Mouse (Mus musculus): ENCODE measurements around the gene Mapk3. TPM values are rescaled to one million over a fixed set of nuclear protein-coding genes. Genes with fewer than 3 reads are reported as not detected.
"Not testable (repeated sequence)": the region's sequence is repeated elsewhere in the genome, so short reads cannot be mapped to it uniquely, and the experiment has no call there.

Mapk3 gene
- total RNA-seq (2021) = 10 to 100 TPM; 16.2 to 20.7 TPM
- long read RNA-seq, experiment 1, transcript Mapk3-202 (9 exons, 1,800 nt) = major isoform, 10 of 11 reads
- long read RNA-seq, experiment 1, partial matches to known transcripts = 1 of 11 reads
- long read RNA-seq, experiment 1, other reads (novel, unspliced or antisense) = 0 of 11 reads
- long read RNA-seq, experiment 2, transcript Mapk3-202 (9 exons, 1,800 nt) = major isoform, 5 of 6 reads
- long read RNA-seq, experiment 2, partial matches to known transcripts = 1 of 6 reads
- long read RNA-seq, experiment 2, other reads (novel, unspliced or antisense) = 0 of 6 reads

DNA sequence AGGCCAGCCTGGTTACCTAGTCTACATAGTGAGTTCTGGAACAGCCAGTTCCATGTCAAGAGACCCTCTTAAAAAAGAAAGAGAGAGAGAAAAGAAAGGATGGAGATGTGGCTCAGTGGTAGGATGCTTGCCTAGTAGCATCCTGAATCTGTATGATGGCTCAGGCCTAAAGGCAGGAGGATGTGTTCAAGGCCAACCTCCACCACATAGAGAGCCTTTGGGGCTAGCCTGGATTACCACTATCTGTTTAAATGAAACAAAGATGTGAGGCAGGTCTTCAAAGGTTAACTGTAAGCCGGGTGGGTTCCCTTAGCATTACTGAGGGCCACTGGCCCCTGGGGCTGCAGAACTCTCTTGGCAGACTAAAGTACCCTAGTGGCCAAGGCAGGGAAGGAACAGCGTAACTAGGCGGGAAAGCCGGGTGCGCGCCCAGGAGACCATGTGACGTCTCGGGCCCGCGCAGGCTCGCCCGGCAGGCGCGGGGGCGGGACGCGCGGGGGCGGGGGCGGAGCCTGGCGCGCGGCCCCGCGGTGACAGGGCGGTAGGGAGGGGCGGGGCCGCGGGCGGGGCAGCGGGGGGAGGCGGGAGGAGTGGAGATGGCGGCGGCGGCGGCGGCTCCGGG, at the start of gene Mapk3:
Gene Mapk3, plus strand, starts transcription at position 552 of the 622 bp plus-strand sequence.
- peak; percentile 88 for DNase-seq (ENCODE audit: low spot score)

DNA sequence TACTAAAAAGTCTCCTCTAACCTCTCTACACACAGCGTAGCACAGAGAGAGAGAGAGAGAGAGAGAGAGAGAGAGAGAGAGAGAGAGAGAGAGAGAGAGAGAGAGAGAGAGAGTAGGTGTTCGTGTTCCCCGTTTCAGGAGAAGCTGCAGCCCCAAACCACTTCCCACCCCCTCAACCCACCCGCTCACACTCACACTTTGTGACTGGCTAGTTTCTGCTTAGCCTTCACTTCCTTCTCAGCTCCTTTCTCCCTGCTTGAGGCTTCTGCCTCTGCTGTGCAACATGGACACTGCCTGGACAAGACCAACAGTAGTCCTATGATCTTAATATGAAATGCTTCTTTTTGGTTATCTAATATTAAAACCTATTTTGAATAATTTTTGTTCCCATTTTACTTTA, 49.1 kb upstream of the Mapk3 start:
- no peak for DNase-seq (ENCODE audit: low spot score)

DNA sequence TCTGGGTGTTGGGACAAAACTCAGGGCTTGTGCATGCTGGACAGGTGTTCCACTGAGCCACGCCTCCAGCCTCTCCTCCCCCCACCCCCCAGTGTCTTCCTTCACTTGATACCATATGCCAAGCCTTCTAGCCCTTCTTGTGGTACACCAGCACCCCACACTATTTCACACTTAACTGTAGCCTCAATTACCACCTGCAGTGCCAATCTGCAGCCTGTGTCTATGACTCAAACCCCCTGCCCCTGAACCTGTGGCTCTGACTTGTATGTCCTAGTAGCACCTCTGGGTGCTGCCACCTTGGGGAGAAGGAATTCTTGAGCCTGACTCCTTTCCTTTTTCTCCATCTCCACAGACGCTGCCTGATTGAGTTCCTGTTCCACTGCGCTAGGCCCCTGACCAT, 47.5 kb upstream of the Mapk3 start:
- DNase-seq (ENCODE audit: low spot score) = no peak

DNA sequence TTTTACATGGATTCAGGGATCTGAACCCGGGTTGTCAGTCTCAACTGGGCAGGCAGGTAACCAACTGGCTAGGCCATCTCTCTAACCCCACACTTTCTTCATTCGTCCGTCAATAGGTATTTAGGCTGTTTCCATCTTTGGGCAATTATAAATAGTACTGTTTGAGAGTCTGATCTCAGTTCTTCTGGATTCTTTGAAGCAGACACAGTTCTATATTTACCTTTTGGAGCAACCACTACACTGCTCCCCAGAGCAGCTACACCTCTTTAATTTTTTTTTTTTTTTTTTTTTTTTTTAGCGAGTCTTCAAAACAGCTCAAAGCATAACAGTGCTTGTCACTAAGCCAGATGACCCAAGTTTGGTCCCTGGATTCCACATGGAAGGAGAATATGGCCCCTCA, 43.7 kb upstream of the Mapk3 start:
- no peak for DNase-seq (ENCODE audit: low spot score)

DNA sequence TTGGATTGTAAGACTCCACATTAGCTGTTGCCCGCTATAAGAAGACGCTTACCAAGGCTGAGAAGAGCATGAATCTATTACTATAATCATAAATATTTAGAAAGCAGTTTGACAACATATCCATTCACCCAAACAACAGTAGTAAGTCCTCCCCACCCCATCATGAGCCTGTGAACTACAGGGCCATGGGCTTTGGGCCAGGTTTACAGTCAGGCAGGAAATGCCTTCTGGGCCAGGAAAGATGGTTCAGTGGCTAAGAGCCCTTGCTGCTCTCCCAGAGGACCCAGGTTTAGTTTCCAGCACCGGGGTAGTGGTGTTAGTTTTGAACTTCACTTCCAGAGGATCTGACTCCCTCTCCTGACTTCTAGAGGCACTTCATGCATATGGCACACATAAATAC, 41.8 kb upstream of the Mapk3 start:
- DNase-seq (ENCODE audit: low spot score) = no peak

DNA sequence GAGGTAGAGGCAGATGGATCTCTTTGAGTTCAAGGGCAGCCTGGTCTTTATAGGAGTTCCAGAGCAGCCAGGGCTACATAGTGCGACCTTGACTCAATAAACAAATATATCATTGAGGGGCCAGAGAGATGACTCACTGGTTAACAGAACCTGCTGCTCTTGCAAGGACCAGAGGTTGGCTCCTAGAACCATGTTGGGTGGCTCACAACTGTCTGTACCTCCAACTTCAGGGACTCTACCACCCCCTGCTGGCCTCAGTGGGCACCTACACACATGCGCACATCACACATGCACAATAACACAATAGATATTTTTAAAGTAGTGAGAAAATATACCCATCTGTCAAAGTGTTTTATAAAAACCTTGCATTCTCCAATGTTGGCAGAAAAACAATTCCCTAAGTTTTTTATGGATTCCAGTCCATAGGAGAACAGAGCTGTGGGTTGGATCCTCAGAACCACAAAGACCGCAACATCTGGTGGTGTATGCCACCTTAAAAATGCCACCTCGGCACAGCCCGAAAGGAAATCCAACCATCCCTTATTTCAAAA, 40.5 kb upstream of the Mapk3 start:
- no peak for DNase-seq (ENCODE audit: low spot score)

DNA sequence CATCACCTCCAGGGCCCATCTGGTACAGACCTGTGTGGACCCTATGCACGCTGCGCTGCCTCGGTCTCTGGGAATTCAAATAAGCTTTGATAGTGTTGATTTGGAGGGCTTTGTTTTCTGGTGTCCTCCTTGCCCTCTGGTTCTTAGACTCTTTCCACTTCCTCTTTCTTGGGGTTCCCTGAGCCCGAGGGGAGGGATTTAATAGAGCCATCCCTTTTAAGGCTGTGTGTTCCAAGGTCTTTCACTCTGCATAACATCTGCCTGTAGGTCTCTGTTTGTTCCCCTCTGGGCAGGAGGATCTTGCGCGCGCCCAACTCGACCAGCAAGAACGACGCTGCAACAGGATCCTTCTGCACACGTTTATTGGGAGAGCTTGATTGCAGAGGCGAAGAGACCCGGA, 37.8 kb upstream of the Mapk3 start:
- DNase-seq (ENCODE audit: low spot score) = no peak

DNA sequence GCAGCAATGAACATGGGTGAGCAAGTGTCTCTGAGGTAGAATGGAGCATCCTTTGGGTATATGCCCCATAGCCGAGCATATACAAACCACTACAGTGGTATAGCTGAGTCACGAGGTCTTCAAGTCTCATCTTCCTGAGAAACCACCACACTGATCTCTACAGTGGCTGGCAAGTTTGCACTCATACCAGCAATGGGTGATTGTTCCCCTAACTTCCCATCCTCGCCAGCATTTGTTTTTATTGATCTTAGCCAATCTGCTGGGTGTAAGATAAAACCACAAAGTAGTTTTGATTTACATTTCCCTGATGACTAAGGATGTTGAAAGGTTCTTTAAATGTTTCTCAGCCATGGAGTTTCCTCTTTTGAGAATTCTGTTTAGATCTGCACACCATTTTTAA, 34.3 kb upstream of the Mapk3 start:
- no peak for DNase-seq (ENCODE audit: low spot score)

DNA sequence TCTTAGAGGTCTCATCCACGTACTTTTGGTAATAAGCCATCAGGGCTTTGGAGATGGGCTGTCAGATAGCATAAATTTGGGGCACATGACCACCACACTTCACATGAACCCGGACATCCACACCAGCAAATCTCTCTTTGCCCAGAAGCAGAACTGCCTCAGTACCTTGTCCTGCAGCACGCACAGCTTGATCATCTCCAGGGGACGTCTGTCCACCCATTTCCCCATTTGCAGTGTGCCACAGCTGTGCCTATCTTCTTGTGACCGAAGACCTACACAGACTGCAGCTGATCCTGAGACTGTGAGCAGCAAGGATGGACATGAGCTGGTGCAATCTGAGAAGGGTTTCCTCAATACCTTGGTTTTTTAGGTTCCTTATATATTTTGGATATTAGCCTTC, 33.7 kb upstream of the Mapk3 start:
- DNase-seq (ENCODE audit: low spot score) = no peak

DNA sequence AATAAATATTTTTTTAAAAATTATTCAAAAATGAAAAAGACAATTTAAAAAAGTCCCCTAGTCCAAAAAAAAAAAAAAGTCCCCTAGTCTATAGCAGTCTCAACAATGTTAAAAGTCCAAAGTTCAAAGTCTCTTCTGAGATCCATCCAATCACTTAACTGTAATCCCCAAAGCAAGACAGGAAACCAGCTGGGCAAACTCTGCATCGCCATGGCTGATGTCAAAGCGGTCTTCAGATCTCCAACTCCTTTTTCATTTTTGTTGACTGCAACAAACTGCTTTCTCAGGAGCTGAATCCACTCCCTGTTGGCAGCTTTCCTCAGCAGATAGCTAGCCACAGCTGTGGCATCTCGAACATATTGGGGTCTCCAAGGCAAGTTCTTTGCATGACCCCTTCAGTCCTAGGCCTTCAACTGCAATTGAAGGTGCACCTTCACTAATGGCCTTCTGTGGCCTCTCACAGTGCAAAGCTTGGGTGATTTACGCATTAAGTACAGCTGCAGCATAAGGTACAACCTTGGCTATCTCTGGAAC, 29.1 kb upstream of the Mapk3 start:
- DNase-seq (ENCODE audit: low spot score) = not testable (repeated sequence)

DNA sequence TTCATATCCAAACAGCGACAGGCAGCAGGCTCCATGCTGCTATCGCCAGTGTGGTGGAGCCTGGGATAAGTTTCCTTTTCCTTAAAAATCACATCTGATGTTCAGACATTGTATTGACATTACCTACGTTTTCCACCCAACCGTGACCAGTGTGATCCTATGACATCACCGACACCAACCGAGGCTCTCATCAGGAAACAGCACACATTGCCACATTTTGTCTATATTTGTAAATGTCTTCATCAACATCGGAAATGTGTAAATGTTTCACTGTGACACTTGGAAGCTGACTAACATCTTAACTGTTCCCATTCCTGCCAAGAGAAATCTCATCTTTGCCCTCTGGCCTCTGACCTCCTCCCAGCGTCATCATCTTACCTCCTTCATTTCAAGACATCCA, 23.3 kb upstream of the Mapk3 start:
- DNase-seq (ENCODE audit: low spot score) = no peak

DNA sequence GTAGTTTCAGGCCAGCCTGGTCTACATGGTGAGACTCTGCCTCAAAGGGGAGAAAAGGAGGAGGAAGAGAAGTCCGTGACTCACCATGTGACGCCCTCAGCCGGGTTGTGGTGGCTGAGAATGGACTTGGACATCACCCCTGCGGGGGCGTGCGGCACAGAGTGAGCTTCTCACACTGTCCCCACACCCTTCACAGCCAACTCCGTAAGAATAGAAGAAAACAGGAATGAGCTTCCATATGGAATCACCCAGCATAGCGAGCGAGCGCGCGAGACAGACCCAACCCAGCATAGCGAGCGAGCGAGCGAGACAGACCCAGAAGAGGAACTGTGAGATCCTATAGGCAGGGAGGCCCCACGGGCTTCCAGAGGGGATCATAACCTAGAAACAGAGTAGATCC, 19.9 kb upstream of the Mapk3 start:
- DNase-seq (ENCODE audit: low spot score) = no peak

DNA sequence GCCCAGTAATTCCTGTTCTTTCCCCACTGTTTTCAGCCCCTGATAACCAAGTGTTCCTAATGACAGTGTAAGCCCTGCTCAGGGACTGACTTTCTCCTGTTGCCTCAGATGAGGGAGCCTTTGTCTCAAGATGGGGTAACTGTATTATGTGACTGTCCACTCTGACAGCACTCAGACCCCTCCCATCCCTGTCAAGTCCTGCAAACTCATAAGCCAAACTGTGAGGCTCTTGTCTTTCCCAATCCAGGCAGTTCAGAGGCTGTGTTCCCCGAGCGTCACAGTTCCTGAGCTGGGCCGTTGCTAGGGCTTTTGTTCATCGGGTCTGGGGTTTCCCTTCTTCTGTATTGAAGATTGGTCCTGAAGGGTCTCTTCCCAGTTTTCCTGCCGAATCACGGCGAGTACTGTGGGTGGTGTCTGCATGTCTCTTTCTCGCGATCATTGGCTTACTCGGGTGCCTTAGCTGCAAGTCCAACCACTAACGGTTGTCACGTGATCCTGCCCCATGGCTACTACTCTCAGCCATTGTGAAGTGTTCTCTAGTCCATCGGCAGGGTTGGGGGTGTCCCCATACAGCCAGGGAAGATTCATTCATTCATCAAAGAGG, 19.2 kb upstream of the Mapk3 start:
- no peak for DNase-seq (ENCODE audit: low spot score)

DNA sequence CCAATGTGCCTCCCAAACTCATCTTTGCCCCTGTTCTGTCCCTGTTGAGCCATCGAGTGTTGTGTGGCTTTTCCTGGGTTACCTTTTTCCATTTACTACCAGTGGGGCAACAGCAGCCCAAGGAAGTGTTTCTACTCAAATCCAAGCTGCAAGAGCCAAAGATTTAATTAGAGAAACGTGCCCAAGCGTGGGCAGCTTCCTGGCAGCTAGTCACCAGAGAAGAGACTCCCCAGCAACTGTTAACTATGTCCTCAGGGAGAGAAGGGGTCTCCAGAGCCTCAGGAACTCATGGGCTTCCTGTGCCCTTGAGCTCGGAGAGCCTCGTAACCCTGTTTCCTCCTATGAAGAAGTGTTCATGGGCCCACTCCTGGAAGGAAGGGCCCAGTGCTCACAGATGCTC, 18.4 kb upstream of the Mapk3 start:
- no peak for DNase-seq (ENCODE audit: low spot score)

DNA sequence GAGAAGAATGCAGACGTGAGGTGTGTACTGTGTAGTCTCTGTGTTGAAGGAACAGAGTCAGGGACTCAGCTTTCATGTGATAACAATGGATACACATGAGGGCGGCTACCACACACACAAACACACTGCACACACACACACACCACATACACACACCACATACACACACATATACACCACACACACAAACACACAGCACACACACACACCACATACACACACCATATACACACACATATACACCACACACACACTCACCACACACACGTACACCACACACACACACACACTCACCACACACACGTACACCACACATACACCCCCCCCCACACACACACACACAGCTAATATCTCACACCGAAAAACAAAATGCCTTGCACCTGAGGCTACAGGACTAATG, 17.9 kb upstream of the Mapk3 start:
- no peak for DNase-seq (ENCODE audit: low spot score)

DNA sequence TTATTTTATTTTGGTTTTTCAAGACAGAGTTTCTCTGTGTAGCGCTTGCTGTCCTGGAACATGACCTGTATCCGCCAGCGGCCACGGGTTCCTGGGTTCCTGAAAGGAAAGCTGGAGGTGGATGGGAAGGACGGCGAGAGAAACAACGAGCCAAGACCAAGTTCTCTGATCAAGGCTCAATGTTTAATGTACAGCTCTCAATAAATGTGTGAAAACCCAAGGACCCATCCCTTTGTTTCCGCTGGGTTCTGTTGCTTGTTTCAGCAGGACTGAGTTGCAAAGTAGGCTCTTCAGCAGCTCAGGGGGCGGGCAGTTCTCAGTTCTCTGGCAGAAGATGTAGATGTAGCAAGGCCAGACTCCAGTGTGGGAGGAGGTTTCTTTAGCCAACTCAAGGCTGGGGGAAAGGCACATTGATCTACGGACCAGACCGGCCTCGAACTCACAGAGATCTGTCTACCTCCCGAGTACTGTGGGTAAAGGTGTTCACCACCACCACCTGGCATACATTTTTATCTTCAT, 17.4 kb upstream of the Mapk3 start:
- no peak for DNase-seq (ENCODE audit: low spot score)

DNA sequence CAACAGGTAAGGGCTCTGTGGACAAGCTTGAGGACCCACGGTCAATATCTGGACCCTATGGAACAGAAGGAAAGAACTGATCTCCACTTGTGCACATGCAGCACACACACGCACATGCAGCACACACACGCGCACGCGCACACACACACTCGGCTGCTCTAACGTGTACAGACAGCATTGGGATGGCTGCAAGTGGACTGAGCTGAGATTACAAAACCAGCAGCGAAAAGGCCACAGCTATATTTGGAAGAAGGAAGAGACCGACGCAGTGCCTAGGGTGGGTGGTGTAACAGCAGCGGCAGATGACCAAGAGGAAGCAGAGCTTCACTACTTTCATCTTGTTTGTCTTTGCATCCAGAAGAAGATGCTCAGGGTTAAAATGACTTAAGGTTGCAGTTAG, 13.3 kb upstream of the Mapk3 start:
- DNase-seq (ENCODE audit: low spot score) = no peak

DNA sequence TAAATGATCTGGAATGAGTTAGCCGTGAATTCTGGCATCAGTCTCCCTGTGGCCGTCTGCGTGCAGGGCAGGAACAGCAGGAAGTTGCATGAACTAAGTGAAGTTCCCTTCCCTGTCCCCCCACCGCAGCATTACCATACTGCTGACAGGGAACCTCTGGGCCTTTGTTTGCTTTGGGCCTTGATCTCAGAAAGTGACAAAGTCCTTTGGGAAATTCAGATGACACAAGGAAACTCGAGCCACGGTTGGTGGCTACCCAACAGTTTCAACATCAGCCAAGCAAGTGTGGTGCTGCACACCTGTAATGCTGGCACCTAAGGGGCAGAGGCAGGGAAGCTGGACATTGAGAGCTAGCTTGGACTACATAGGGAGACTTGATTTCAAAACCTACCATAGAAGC, 12.6 kb upstream of the Mapk3 start:
- no peak for DNase-seq (ENCODE audit: low spot score)

DNA sequence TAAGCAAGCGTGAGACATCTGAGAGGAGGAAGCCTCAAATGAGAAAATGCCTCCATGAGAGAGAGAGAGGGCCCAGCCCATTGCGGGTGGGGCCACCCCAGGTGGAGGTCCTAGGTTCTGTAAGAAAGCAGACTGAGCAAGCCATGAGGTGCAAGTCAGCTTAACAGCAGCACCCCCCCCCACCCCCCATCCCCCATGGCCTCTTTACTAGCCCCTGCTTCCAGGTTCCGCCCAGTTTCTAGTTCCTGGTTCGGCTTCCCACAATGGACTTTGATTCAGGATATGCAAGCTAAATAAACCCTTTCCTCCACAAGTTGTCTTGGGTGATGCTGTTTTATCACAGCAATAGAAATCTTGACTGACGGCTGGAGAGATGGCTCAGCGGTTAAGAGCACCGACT, 10.6 kb upstream of the Mapk3 start:
- no peak for DNase-seq (ENCODE audit: low spot score)

DNA sequence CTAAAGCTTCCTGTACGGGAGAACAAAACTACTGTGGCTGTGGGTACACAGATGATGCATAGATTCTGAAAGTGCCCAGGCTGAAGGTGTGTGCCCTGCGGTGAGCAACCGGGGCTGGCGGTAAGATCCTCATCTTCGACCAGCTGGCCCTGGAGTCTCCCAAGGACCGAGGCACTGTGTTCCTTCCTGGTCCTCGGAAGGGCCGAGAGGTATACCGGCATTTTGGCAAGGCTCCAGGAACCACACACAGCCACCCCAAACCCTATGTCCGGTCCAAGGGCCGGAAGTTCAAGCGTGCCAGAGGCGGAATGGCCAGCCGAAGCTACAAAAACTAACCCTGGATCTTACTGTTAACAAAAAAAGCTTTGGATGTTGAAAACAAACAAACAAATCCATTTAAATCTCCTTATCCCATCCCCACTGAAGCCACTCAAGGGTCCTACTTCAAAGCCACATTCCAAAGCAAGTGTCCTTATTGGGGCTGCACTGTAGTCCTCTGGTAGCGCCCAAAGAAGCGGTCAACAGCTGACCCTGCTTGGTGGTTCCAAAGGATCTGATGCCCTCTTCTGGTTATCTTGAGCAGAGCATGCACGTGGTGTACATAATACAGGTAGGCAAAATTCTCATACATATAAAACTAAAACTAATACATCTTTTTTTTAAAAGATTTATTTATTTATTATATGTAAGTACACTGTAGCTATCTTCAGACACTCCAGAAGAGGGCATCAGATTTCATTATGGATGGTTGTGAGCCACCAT, 9.6 kb upstream of the Mapk3 start:
- DNase-seq (ENCODE audit: low spot score) = no peak

DNA sequence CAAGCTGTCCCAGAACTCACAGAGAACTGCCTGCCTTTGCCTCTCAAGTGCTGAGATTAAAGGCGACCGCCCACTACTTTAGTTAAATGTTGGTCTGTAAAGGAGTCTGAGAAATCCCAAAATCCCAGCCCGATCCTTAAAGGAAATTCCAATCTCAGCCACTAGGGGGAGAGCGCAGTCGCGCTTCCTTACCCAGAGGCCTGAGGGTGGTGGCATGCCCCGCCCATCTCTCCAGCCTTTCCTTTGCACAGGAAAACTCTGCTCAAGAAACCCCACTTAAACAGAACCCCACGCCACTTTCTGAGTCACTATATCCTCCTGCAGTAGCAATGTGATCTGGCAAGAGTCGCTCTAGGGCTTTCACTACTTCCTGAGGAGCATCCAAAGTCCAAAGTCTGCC, 4.5 kb upstream of the Mapk3 start:
- peak; percentile 83 for DNase-seq (ENCODE audit: low spot score)

DNA sequence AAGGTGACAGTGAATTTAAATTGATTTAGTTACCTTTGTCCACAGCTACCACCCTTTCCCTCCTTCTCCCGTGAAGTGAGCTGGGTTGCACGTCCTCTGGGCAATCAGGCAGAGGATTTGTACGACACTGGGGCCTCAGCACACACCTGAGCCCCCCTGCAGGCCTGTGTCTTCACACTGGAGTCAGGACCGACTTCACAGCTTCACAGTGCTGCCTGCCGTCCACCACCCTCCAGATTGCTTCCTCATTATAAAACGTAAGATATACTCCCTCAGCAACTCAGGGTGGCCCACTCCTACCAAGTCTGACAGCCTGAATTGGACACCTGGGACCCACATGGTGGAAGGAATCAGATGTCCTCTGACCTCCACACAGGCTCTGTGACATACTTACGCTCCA, 862 bp upstream of the Mapk3 start:
- DNase-seq (ENCODE audit: low spot score) = no peak
